Mouse (Mus musculus): ENCODE results near the gene Nprl2. TPM values are rescaled to one million over a fixed set of nuclear protein-coding genes. Genes with fewer than 3 reads are reported as not detected.

Gene Nprl2
- polyA plus RNA-seq, 1 experiment from 2014 or later, result 40.8 TPM

DNA sequence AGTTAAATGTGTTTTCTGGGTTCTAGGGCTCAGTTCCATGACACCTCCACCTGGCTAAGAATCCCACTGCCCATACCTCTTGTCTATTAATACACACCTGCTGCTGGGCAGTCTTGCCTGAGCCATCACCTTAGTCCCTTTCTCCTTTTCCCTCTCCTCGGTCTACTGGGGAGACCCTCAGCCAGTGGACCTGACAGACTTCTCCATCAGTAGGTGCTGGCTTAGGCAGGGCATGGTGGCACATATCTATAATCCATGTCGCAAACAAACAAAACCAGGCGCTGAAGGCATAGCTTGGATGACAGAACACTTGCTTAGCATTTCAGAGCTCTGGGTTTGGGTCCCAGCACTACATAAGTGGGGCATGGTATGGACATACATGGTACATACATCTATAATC, 3.3 kb upstream of the Nprl2 start:
- no peak overlapping the region for H3K9ac ChIP-seq
- H3K27me3 ChIP-seq, result no peaks in the 10 kb centered on the region
- no peak for ATAC-seq (ENCODE audit: insufficient number of reproducible peaks, insufficient read depth, low FRiP score, low TSS enrichment)
- no peaks in the 10 kb centered on the region for H3K9me3 ChIP-seq
- H3K4me2 ChIP-seq (replicated peaks), result no peak overlapping the region
- no peak overlapping the region for H3K27ac ChIP-seq
- WGBS, result 93% methylated on average over 3 of the region's 3 CpGs
- peaks cover 40% of the 10 kb centered on the region for H3K4me1 ChIP-seq
- no peak overlapping the region for H3K4me3 ChIP-seq
- H3K36me3 ChIP-seq, result peaks cover 35% of the 10 kb centered on the region

DNA sequence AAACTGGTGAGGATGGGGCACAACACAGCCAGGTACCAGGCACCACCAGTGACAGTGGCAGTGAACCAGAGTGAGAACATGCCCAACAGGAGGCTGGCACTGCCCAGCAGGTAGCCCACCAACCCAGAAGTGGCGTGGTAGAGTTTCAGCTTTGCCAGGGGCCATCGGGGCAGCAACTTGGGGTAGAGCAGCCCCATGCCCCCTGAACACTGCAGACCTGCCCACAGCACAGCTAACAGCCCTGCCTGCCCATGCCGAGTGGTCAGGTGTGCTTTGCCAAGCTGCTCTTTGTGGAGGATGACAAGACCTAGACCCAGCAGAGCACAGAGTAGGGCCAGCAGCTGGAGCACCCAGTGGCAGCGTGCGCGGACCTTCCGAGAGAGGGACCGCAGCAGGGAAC, 2.1 kb upstream of the Nprl2 start:
- H3K9me3 ChIP-seq, result no peaks in the 10 kb centered on the region
- H3K4me3 ChIP-seq, result no peak overlapping the region
- peaks cover 39% of the 10 kb centered on the region for H3K4me1 ChIP-seq
- no peak for ATAC-seq (ENCODE audit: insufficient number of reproducible peaks, insufficient read depth, low FRiP score, low TSS enrichment)
- no peaks in the 10 kb centered on the region for H3K27me3 ChIP-seq
- H3K27ac ChIP-seq, result no peak overlapping the region
- H3K9ac ChIP-seq, result no peak overlapping the region
- 92% methylated on average over 8 of the region's 8 CpGs for WGBS
- peaks cover 46% of the 10 kb centered on the region for H3K36me3 ChIP-seq
- no peak overlapping the region for H3K4me2 ChIP-seq (replicated peaks)

GRCm38 (mm10) chr9:107540420-107540819, 1.6 kb upstream of the Nprl2 start:
- H3K4me2 ChIP-seq (replicated peaks), result no peak overlapping the region

GRCm38 (mm10) chr9:107541005-107541404, 1.0 kb upstream of the Nprl2 start:
- Histone ChIP-seq H3K4me2 (replicated peaks) (peak overlapping the region; percentile 80), H3K27ac (no peak overlapping the region), H3K9me3 (no peaks in the 10 kb centered on the region), H3K9ac (peak overlapping the region; percentile 38; the same call in 1 of the 2 replicates), H3K4me3 (peak overlapping the region; percentile 50), H3K36me3 (peaks cover 51% of the 10 kb centered on the region), H3K4me1 (peaks cover 28% of the 10 kb centered on the region), H3K27me3 (no peaks in the 10 kb centered on the region)
- ATAC-seq (ENCODE audit: insufficient number of reproducible peaks, insufficient read depth, low FRiP score, low TSS enrichment), result no peak
- WGBS, result 40% methylated on average over 10 of the region's 10 CpGs

More at GRCm38 (mm10) chr9:107540420-107540819, 1.6 kb upstream of the Nprl2 start:
- no peaks in the 10 kb centered on the region for H3K27me3 ChIP-seq
- H3K4me1 ChIP-seq, result peaks cover 34% of the 10 kb centered on the region
- no peak overlapping the region for H3K4me3 ChIP-seq
- no peak overlapping the region for H3K27ac ChIP-seq
- H3K36me3 ChIP-seq, result peaks cover 51% of the 10 kb centered on the region
- no peak for ATAC-seq (ENCODE audit: insufficient number of reproducible peaks, insufficient read depth, low FRiP score, low TSS enrichment)
- 72% methylated on average over 4 of the region's 4 CpGs for WGBS
- no peak overlapping the region for H3K9ac ChIP-seq
- H3K9me3 ChIP-seq, result no peaks in the 10 kb centered on the region

DNA sequence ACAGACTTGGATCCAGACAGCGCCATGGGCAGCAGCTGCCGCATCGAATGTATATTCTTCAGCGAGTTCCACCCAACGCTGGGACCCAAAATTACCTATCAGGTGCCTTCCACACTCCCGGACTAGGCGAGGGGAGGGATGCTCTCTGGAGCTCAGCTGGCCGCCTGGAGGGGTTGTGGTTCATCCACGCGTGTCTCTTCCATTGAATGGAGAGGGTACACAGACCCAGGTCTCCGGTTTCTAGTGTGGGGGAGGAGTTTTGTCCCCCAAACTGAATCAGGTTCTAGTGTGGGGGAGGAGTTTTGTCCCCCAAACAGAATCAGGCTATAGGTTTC, 293 bp downstream of the Nprl2 start:
- under 1% methylated on average over 11 of the region's 11 CpGs for WGBS
- Histone ChIP-seq H3K4me3 (peak overlapping the region; percentile 50), H3K9me3 (no peaks in the 10 kb centered on the region), H3K4me2 (replicated peaks) (peak overlapping the region; percentile 80), H3K36me3 (peaks cover 47% of the 10 kb centered on the region), H3K27ac (0 out of 2 replicates have a peak overlapping the region, but pooled peaks have one; percentile 52), H3K27me3 (no peaks in the 10 kb centered on the region), H3K4me1 (peaks cover 26% of the 10 kb centered on the region), H3K9ac (peak overlapping the region; percentile 58)
- no peak for ATAC-seq (ENCODE audit: insufficient number of reproducible peaks, insufficient read depth, low FRiP score, low TSS enrichment)

DNA sequence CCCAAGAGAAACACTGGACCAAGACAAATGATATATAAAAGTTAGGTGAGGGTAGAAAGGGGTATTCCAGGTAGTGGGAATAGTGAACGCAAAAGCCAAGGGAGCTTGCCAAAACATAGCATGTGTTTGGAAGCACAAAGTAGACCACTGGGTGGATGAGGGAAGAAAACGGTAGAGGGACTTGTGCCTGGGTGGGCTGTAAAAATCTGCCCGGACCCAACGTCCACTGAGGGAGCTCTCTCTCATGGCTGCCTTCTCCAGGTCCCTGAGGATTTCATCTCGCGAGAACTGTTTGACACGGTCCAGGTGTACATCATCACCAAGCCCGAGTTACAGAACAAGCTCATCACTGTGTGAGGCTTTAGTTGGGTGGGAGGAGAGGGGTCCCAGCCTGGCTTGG, 695 bp downstream of the Nprl2 start:
- Histone ChIP-seq H3K4me3 (peak overlapping the region; percentile 50), H3K9ac (peak overlapping the region; percentile 58), H3K36me3 (peaks cover 46% of the 10 kb centered on the region), H3K27me3 (no peaks in the 10 kb centered on the region), H3K4me1 (peaks cover 30% of the 10 kb centered on the region), H3K4me2 (replicated peaks) (peak overlapping the region; percentile 80), H3K9me3 (no peaks in the 10 kb centered on the region), H3K27ac (0 out of 2 replicates have a peak overlapping the region, but pooled peaks have one; percentile 52)
- 52% methylated on average over 8 of the region's 8 CpGs for WGBS
- no peak for ATAC-seq (ENCODE audit: insufficient number of reproducible peaks, insufficient read depth, low FRiP score, low TSS enrichment)

GRCm38 (mm10) chr9:107543299-107543698, 1.3 kb downstream of the Nprl2 start:
- Histone ChIP-seq H3K4me2 (replicated peaks) (peak overlapping the region; percentile 80), H3K4me1 (peaks cover 30% of the 10 kb centered on the region), H3K27me3 (no peaks in the 10 kb centered on the region), H3K9ac (no peak overlapping the region), H3K27ac (no peak overlapping the region), H3K4me3 (no peak overlapping the region), H3K36me3 (peaks cover 40% of the 10 kb centered on the region), H3K9me3 (no peaks in the 10 kb centered on the region)
- no peak for ATAC-seq (ENCODE audit: insufficient number of reproducible peaks, insufficient read depth, low FRiP score, low TSS enrichment)
- 86% methylated on average over 11 of the region's 11 CpGs for WGBS

DNA sequence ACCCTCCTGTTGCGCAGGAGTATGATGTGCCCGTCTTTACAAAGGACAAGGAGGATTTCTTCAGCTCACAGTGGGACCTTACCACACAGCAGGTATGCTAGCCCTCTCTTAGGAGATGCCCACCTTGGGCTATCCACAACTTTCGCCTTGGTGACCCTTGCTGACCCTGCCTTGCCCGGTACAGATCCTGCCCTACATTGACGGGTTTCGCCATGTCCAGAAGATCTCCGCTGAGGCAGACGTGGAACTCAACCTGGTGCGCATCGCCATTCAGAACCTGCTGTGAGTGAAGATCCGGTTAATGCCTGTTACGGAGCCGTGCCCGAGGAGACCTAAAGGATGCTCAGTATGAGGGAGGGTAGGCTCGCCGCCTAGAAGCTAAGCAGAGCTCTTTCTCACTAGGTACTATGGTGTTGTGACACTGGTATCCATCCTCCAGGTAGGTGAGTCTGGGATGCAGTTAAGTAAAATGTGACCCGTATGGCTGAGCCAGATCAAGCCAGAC, 2.2 kb downstream of the Nprl2 start:
- Histone ChIP-seq H3K27me3 (no peaks in the 10 kb centered on the region), H3K4me2 (replicated peaks) (no peak overlapping the region), H3K9ac (no peak overlapping the region), H3K36me3 (peaks cover 31% of the 10 kb centered on the region), H3K27ac (no peak overlapping the region), H3K9me3 (no peaks in the 10 kb centered on the region), H3K4me1 (peaks cover 30% of the 10 kb centered on the region), H3K4me3 (no peak overlapping the region)
- no peak for ATAC-seq (ENCODE audit: insufficient number of reproducible peaks, insufficient read depth, low FRiP score, low TSS enrichment)
- WGBS, result 92% methylated on average over 17 of the region's 17 CpGs

DNA sequence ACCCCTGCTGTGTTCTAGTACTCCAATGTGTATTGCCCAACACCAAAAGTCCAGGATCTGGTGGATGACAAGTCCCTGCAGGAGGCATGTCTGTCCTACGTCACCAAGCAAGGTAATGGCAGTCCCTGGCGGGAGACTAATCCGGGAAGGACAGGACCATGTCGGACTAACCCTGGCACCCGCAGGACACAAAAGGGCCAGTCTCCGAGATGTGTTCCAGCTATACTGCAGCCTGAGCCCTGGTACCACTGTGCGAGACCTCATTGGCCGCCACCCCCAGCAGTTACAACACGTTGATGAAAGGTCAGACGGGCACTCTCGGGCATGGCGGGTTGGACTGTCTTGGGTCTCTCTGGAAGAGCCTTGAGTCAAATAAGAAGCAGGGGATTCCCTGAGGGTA, 2.7 kb downstream of the Nprl2 start:
- 0 out of 2 replicates have a peak, but pooled peaks cover 3% of the 10 kb centered on the region for H3K27me3 ChIP-seq
- H3K4me1 ChIP-seq, result peaks cover 30% of the 10 kb centered on the region
- H3K4me2 ChIP-seq (replicated peaks), result no peak overlapping the region
- H3K9ac ChIP-seq, result no peak overlapping the region
- no peak overlapping the region for H3K27ac ChIP-seq
- ATAC-seq (ENCODE audit: insufficient number of reproducible peaks, insufficient read depth, low FRiP score, low TSS enrichment), result no peak
- no peak overlapping the region for H3K4me3 ChIP-seq
- H3K9me3 ChIP-seq, result no peaks in the 10 kb centered on the region
- peaks cover 26% of the 10 kb centered on the region for H3K36me3 ChIP-seq
- 93% methylated on average over 12 of the region's 12 CpGs for WGBS

DNA sequence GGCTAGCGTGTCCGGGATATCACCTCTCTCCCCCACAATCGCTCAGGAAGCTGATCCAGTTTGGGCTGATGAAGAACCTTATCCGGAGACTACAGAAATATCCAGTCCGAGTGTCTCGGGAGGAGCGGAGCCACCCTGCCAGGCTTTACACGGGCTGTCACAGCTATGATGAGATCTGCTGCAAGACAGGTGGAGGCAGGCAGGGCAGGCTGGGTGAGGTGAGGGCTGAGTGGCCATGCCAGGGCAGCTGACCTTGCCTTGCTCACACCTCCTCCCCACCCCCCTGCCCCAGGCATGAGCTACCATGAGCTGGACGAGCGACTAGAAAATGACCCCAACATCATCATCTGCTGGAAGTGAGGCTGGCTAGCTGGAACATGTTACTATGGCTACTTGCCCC, 3.2 kb downstream of the Nprl2 start:
- Histone ChIP-seq H3K9ac (no peak overlapping the region), H3K9me3 (no peaks in the 10 kb centered on the region), H3K27me3 (0 out of 2 replicates have a peak, but pooled peaks cover 6% of the 10 kb centered on the region), H3K27ac (no peak overlapping the region), H3K4me3 (no peak overlapping the region), H3K36me3 (peaks cover 21% of the 10 kb centered on the region), H3K4me2 (replicated peaks) (no peak overlapping the region), H3K4me1 (peaks cover 30% of the 10 kb centered on the region)
- WGBS, result 85% methylated on average over 10 of the region's 10 CpGs
- no peak for ATAC-seq (ENCODE audit: insufficient number of reproducible peaks, insufficient read depth, low FRiP score, low TSS enrichment)

DNA sequence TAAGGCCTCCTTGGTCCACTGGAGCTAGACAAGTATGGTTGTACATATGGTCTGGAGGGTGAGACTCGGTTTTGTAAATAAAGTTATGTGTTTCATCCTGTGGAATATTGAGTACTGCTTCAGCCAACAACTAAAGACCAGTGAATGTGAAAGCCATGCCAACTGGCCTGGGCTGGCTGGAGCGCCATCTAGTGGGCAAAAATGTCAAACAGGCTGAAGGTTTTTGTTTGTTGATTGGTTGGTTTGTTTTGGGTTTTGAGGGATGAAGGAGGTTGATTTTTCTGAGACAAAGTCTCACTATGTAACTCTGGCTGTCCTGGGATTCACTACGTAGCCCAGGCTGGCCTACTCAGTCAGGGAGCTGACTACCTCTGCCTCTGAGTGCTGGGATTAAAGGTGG, 3.6 kb downstream of the Nprl2 start:
- Histone ChIP-seq H3K27me3 (peaks cover 10% of the 10 kb centered on the region; the same call in 1 of the 2 replicates), H3K9ac (no peak overlapping the region), H3K27ac (no peak overlapping the region), H3K4me2 (replicated peaks) (no peak overlapping the region), H3K4me3 (no peak overlapping the region), H3K9me3 (no peaks in the 10 kb centered on the region), H3K4me1 (peaks cover 32% of the 10 kb centered on the region), H3K36me3 (peaks cover 20% of the 10 kb centered on the region)
- no peak for ATAC-seq (ENCODE audit: insufficient number of reproducible peaks, insufficient read depth, low FRiP score, low TSS enrichment)
- 12% methylated on average over 3 of the region's 3 CpGs for WGBS

GRCm38 (mm10) chr9:107547026-107547425, 5.0 kb downstream of the Nprl2 start, which contains the start of gene Zmynd10:
Gene Zmynd10 (plus strand): TSS chr9:107547298.
- H3K4me3 ChIP-seq, result 0 out of 2 replicates have a peak within 1 kb of the TSS, but pooled peaks have one; percentile 12
- ATAC-seq (ENCODE audit: insufficient number of reproducible peaks, insufficient read depth, low FRiP score, low TSS enrichment), result peak; percentile 48; the same call in 1 of the 2 replicates
- H3K36me3 ChIP-seq, result peaks cover 20% of the 10 kb centered on the region
- 4% methylated on average over 20 of the region's 20 CpGs for WGBS
- H3K27ac ChIP-seq, result no peak within 1 kb of the TSS
- 0 out of 2 replicates have a peak within 1 kb of the TSS, but pooled peaks have one; percentile 5 for H3K9ac ChIP-seq
- H3K4me2 ChIP-seq (replicated peaks), result peak within 1 kb of the TSS; percentile 41
- H3K27me3 ChIP-seq, result peaks cover 13% of the 10 kb centered on the region; the same call in 1 of the 2 replicates
- H3K9me3 ChIP-seq, result no peaks in the 10 kb centered on the region
- H3K4me1 ChIP-seq, result peaks cover 38% of the 10 kb centered on the region
